Mouse (Mus musculus) E14TG2a.4 (cell line): ENCODE results near the gene Gclc.

Experiments used
- CTCF ChIP-seq: conservative IDR thresholded peaks from 2 replicates; pipeline ENCODE4 v1.5.1; 2014; ENCODE audit warnings: low read length
- NANOG ChIP-seq: IDR thresholded peaks from 2 replicates; pipeline ENCODE4 v1.6.1; 2014; ENCODE audit warnings: borderline replicate concordance, low read length, mixed read lengths

DNA sequence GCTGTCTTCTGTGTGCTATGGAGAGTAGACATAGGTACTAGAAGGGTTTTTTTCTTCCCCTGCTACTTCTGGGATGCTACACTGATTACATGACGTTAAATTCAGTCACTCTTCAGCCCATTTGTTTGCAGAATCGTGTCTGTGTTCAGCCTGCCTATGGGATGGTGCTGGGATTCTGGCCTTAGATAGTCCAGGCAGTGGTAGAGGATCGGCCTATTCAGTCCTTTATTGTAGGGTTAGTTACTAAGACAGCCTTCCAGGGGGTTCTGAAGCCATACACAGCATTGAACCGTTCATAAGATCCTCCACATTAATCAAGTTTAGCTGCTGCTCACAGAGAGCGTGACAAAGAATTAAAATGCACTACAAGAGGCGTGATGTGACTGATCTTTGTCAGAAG is 16.6 kb downstream of the Gclc start:
- no peak for TF ChIP-seq CTCF
- TF ChIP-seq NANOG: no peak
